Mouse (Mus musculus) hindbrain, embryonic 11.5 days (tissue): ENCODE measurements at regions not wholly inside any gene's neighbourhood (a gene's known extent, or its start where the extent isn't known, plus 50 kb on each side); places are given as distances from the start of the nearest gene placed in this dataset.
A peak's percentile ranks its signal among the peaks of the same experiment; 100 is the strongest.

Experiments
- ATAC-seq: fragments of 200-750 bp; cut with Nextera tagmentation; 2 replicates; pipeline ENCODE4 v1.8.0; 2017; ENCODE audit warnings: mild to moderate bottlenecking, moderate TSS enrichment, moderate library complexity; ENCODE audit not compliant: low FRiP score
- DNase-seq: peaks from one replicate; pipeline ENCODE4 v3.0.0-alpha.2; 2015; ENCODE audit warnings: low spot score
- H3K27ac ChIP-seq: fragments of 300-500 bp; sonication (generic); 2 replicates; pipeline ENCODE4 v1.5.1; 2014; ENCODE audit warnings: mild to moderate bottlenecking, low read depth, low read length
- H3K27me3 ChIP-seq: fragments of 300-500 bp; sonication (generic); 2 replicates; pipeline ENCODE4 v1.6.1; 2014; ENCODE audit warnings: mild to moderate bottlenecking, low read length, moderate library complexity, mixed read lengths; ENCODE audit not compliant: control insufficient read depth, insufficient read depth
- H3K36me3 ChIP-seq: fragments of 300-500 bp; sonication (generic); 2 replicates; pipeline ENCODE4 v1.6.1; 2014; ENCODE audit warnings: mild to moderate bottlenecking, low read length, moderate library complexity, mixed read lengths; ENCODE audit not compliant: control insufficient read depth, insufficient read depth
- H3K4me1 ChIP-seq: fragments of 300-500 bp; sonication (generic); replicated peaks from 2 replicates; pipeline ENCODE4 v1.6.1; 2014; ENCODE audit warnings: low read length, mixed read lengths; ENCODE audit not compliant: control insufficient read depth, insufficient read depth
- H3K4me2 ChIP-seq: fragments of 300-500 bp; sonication (generic); replicated peaks from 2 replicates; pipeline ENCODE4 v1.6.1; 2014; ENCODE audit warnings: mild to moderate bottlenecking, low read depth, low read length
- H3K4me3 ChIP-seq: fragments of 300-500 bp; sonication (generic); 2 replicates; pipeline ENCODE4 v1.5.1; 2014; ENCODE audit warnings: low read depth, low read length
- H3K9ac ChIP-seq: fragments of 300-500 bp; sonication (generic); 2 replicates; pipeline ENCODE4 v1.6.1; 2014; ENCODE audit warnings: low read depth, low read length
- H3K9me3 ChIP-seq: fragments of 300-500 bp; sonication (generic); 2 replicates; pipeline ENCODE4 v1.6.1; 2016; ENCODE audit warnings: low read length; ENCODE audit not compliant: control insufficient read depth
- WGBS: fragments of 180-500 bp; shearing (Covaris S2); extraction: QIAGEN DNeasy Blood & Tissue Kit; methylation state at CpG from one replicate; pipeline ENCODE4 v1.1.7; 2014; 5-methylcytosine and 5-hydroxymethylcytosine counted together

- no peak overlapping the region for H3K4me2 ChIP-seq
- DNase-seq (no peak), ATAC-seq (no peak)
- no peak overlapping the region for H3K9ac ChIP-seq
- WGBS = 67% methylated on average over 3 of the region's 3 CpGs
- H3K27ac ChIP-seq = no peak overlapping the region
- H3K4me3 ChIP-seq = no peak overlapping the region
- no peaks in the 10 kb centered on the region for H3K9me3 ChIP-seq
- H3K27me3 ChIP-seq = no peaks in the 10 kb centered on the region
- no peaks in the 10 kb centered on the region for H3K36me3 ChIP-seq
- H3K4me1 ChIP-seq = no peaks in the 10 kb centered on the region
Observed at GRCm38 (mm10) chrX:105346420-105346819, 153.2 kb upstream of the Cypt2 start.

GRCm38 (mm10) chrX:105366284-105366683, 133.3 kb upstream of the Cypt2 start:
- WGBS = 32% methylated on average over 2 of the region's 2 CpGs
- ATAC-seq (no peak), DNase-seq (no peak)
- Histone ChIP-seq H3K4me2 (no peak overlapping the region), H3K27me3 (peaks cover 5% of the 10 kb centered on the region; the same call in 1 of the 2 replicates), H3K36me3 (no peaks in the 10 kb centered on the region), H3K4me3 (no peak overlapping the region), H3K9ac (no peak overlapping the region), H3K4me1 (no peaks in the 10 kb centered on the region), H3K27ac (no peak overlapping the region), H3K9me3 (no peaks in the 10 kb centered on the region)

- Histone ChIP-seq H3K9me3 (no peaks in the 10 kb centered on the region), H3K27me3 (peaks cover 7% of the 10 kb centered on the region; the same call in 1 of the 2 replicates), H3K4me2 (no peak overlapping the region), H3K27ac (no peak overlapping the region), H3K4me1 (no peaks in the 10 kb centered on the region), H3K4me3 (no peak overlapping the region), H3K9ac (no peak overlapping the region), H3K36me3 (no peaks in the 10 kb centered on the region)
- WGBS = 75% methylated on average over 2 of the region's 2 CpGs
- DNase-seq (no peak), ATAC-seq (no peak)
Observed at GRCm38 (mm10) chrX:105367979-105368378, 131.6 kb upstream of the Cypt2 start.

- WGBS = 35% methylated on average over 1 of the region's 1 CpGs
- Histone ChIP-seq H3K27me3 (peaks cover 8% of the 10 kb centered on the region), H3K4me3 (peak overlapping the region; percentile 28), H3K9ac (0 out of 2 replicates have a peak overlapping the region, but pooled peaks have one; percentile 32), H3K36me3 (no peaks in the 10 kb centered on the region), H3K27ac (no peak overlapping the region), H3K4me2 (peak overlapping the region; percentile 42), H3K4me1 (no peaks in the 10 kb centered on the region), H3K9me3 (no peaks in the 10 kb centered on the region)
- ATAC-seq (no peak), DNase-seq (peak; percentile 1)
Observed at GRCm38 (mm10) chrX:105390506-105390905, 109.1 kb upstream of the Cypt2 start.

GRCm38 (mm10) chrX:105391029-105391428, 108.5 kb upstream of the Cypt2 start:
- ATAC-seq = peak; percentile 23; the same call in 1 of the 2 replicates
- H3K9ac ChIP-seq = 0 out of 2 replicates have a peak overlapping the region, but pooled peaks have one; percentile 32
- peaks cover 8% of the 10 kb centered on the region for H3K27me3 ChIP-seq

GRCm38 (mm10) chrX:105391680-105392462, 107.7 kb upstream of the Cypt2 start:
- H3K9me3 ChIP-seq = no peaks in the 10 kb centered on the region
- H3K4me1 ChIP-seq = no peaks in the 10 kb centered on the region
- peak; percentile 81 for DNase-seq
- WGBS = 20% methylated on average over 8 of the region's 8 CpGs
- peak overlapping the region; percentile 37; the same call in 1 of the 2 replicates for H3K9ac ChIP-seq
- peak overlapping the region; percentile 28 for H3K4me3 ChIP-seq
- peaks cover 8% of the 10 kb centered on the region for H3K27me3 ChIP-seq
- no peaks in the 10 kb centered on the region for H3K36me3 ChIP-seq
- peak overlapping the region; percentile 82 for H3K27ac ChIP-seq
- H3K4me2 ChIP-seq = peak overlapping the region; percentile 42
- peak; percentile 98 for ATAC-seq

More at GRCm38 (mm10) chrX:105391029-105391428, 108.5 kb upstream of the Cypt2 start:
- Histone ChIP-seq H3K9me3 (no peaks in the 10 kb centered on the region), H3K4me2 (peak overlapping the region; percentile 42), H3K36me3 (no peaks in the 10 kb centered on the region), H3K4me3 (peak overlapping the region; percentile 28), H3K4me1 (no peaks in the 10 kb centered on the region), H3K27ac (peak overlapping the region; percentile 58; the same call in 1 of the 2 replicates)
- DNase-seq = no peak

- Histone ChIP-seq H3K9me3 (no peaks in the 10 kb centered on the region), H3K36me3 (no peaks in the 10 kb centered on the region), H3K27ac (no peak overlapping the region), H3K4me1 (no peaks in the 10 kb centered on the region), H3K27me3 (peaks cover 6% of the 10 kb centered on the region), H3K4me3 (no peak overlapping the region), H3K4me2 (no peak overlapping the region), H3K9ac (no peak overlapping the region)
- ATAC-seq = no peak
- DNase-seq = peak; percentile 12
- WGBS = 44% methylated on average over 11 of the region's 11 CpGs
Observed at GRCm38 (mm10) chrX:105393259-105393658, 106.3 kb upstream of the Cypt2 start.

- no peak overlapping the region for H3K4me2 ChIP-seq
- no peaks in the 10 kb centered on the region for H3K27me3 ChIP-seq
- WGBS = 72% methylated on average over 5 of the region's 5 CpGs
- H3K9me3 ChIP-seq = no peaks in the 10 kb centered on the region
- H3K9ac ChIP-seq = no peak overlapping the region
- H3K27ac ChIP-seq = no peak overlapping the region
- no peaks in the 10 kb centered on the region for H3K4me1 ChIP-seq
- ATAC-seq (no peak), DNase-seq (no peak)
- H3K36me3 ChIP-seq = no peaks in the 10 kb centered on the region
- H3K4me3 ChIP-seq = no peak overlapping the region
Observed at GRCm38 (mm10) chrX:105413351-105413750, 86.2 kb upstream of the Cypt2 start.

- Histone ChIP-seq H3K27me3 (no peaks in the 10 kb centered on the region), H3K4me1 (no peaks in the 10 kb centered on the region), H3K9ac (no peak overlapping the region), H3K36me3 (no peaks in the 10 kb centered on the region), H3K4me2 (no peak overlapping the region), H3K27ac (no peak overlapping the region), H3K9me3 (no peaks in the 10 kb centered on the region), H3K4me3 (no peak overlapping the region)
- no peak for ATAC-seq
- 60% methylated on average over 2 of the region's 3 CpGs for WGBS
- DNase-seq = no peak
Observed at GRCm38 (mm10) chrX:105420976-105421375, 78.6 kb upstream of the Cypt2 start.
